ENCODE assay signal across 29 mouse cellular contexts in the genomic region with DNA sequence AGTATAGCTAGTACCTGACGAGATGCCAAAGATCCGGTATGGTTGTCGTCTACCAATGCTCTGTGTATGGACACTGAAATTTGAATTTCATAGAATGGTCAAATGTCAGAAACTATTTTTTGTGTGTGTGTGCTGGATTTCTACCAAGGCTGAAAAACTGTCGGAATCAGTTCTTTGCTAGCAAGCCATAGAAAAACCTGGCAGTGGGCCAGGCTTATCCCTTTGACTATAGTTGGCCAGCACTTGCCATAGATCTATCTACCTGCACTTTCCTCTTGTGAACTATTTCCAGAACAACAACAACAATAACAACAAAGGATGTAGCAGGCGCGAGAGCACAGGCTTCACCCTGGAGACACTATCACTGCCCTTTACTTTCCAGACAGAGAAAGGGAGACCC.
DNase-seq lines count a peak whose midpoint lies in the region; ATAC-seq and TF ChIP-seq lines count a peak whose summit lies in the region.
"Had no signal": no experiment of that assay in that cellular context is flagged by ENCODE, and none has a peak within 500 bp of the region (broad histone marks: within the 10 kb centered on the region; RNA-seq: fewer than 3 reads in every experiment).

No protein-coding gene starts in this region.

- no peak overlapping the region for H3K9ac ChIP-seq in hindbrain, postnatal 0 days (replicated peaks; ENCODE audit: low read length)
- no peak overlapping the region for H3K9ac ChIP-seq in hindbrain, embryonic 13.5 days
- H3K9ac ChIP-seq in midbrain, postnatal 0 days (replicated peaks; ENCODE audit: low read length, poor library complexity, severe bottlenecking), result no peak overlapping the region
- H3K9ac ChIP-seq in midbrain, embryonic 11.5 days (ENCODE audit: low read length), result no peak overlapping the region
- H3K9ac ChIP-seq: embryonic facial prominence, embryonic 12.5 days; forebrain, embryonic 15.5 days; intestine, embryonic 15.5 days; limb, embryonic 12.5 days; liver, embryonic 15.5 days; midbrain, embryonic 12.5 days; neural tube, embryonic 15.5 days had no signal

- no peak overlapping the region for H3K4me2 ChIP-seq in hindbrain, postnatal 0 days (ENCODE audit: low read depth, low read length)
- H3K4me2 ChIP-seq in hindbrain, embryonic 13.5 days, result no peak overlapping the region
- H3K4me2 ChIP-seq in midbrain, postnatal 0 days (ENCODE audit: low read depth, low read length, poor library complexity, severe bottlenecking), result no peak overlapping the region
- no peak overlapping the region for H3K4me2 ChIP-seq in midbrain, embryonic 11.5 days
- H3K4me2 ChIP-seq: embryonic facial prominence, embryonic 12.5 days; forebrain, embryonic 15.5 days; intestine, embryonic 15.5 days; limb, embryonic 12.5 days; liver, embryonic 15.5 days; midbrain, embryonic 12.5 days; neural tube, embryonic 15.5 days had no signal

- no peak for ATAC-seq in hindbrain, postnatal 0 days
- no peak for ATAC-seq in hindbrain, embryonic 13.5 days (ENCODE audit: low FRiP score)
- ATAC-seq in midbrain, postnatal 0 days (ENCODE audit: low FRiP score), result no peak
- no peak for ATAC-seq in midbrain, embryonic 11.5 days (ENCODE audit: low FRiP score)
- ATAC-seq in granulocyte monocyte progenitor cell, adult 5-6 weeks (replicated peaks; ENCODE audit: poor library complexity, severe bottlenecking), result no peak
- ATAC-seq: intestine, embryonic 15.5 days; Patski had no signal

- peak overlapping the region; percentile 32; the same call in 1 of the 2 replicates for H3K27ac ChIP-seq in hindbrain, postnatal 0 days
- H3K27ac ChIP-seq in hindbrain, embryonic 13.5 days, result no peak overlapping the region
- H3K27ac ChIP-seq in midbrain, postnatal 0 days (ENCODE audit: low read depth, low read length), result no peak overlapping the region
- H3K27ac ChIP-seq in midbrain, embryonic 11.5 days (ENCODE audit: low read depth, low read length), result no peak overlapping the region
- H3K27ac ChIP-seq: embryonic facial prominence, embryonic 12.5 days; forebrain, embryonic 15.5 days; gastrocnemius, adult 2 months; hindbrain, embryonic 10.5 days; intestine, embryonic 15.5 days; kidney, postnatal 0 days; limb, embryonic 12.5 days; liver, embryonic 15.5 days; midbrain, embryonic 12.5 days; neural tube, embryonic 15.5 days had no signal

- H3K4me1 ChIP-seq in hindbrain, postnatal 0 days (ENCODE audit: insufficient read depth, low read length), result peaks cover 12% of the 10 kb centered on the region
- H3K4me1 ChIP-seq in hindbrain, embryonic 13.5 days (replicated peaks), result peaks cover 26% of the 10 kb centered on the region
- H3K4me1 ChIP-seq in midbrain, postnatal 0 days (ENCODE audit: insufficient read depth, low read length), result peaks cover 2% of the 10 kb centered on the region
- peaks cover 6% of the 10 kb centered on the region for H3K4me1 ChIP-seq in midbrain, embryonic 11.5 days (ENCODE audit: control insufficient read depth, insufficient read depth, low read length)
- H3K4me1 ChIP-seq: embryonic facial prominence, embryonic 12.5 days; intestine, embryonic 15.5 days; liver, embryonic 15.5 days had no signal

- TF ChIP-seq CTCF in hindbrain, postnatal 0 days (IDR thresholded peaks at IDR 0.05; ENCODE audit: low read depth), result no peak
- no peak for TF ChIP-seq CTCF in midbrain, postnatal 0 days (IDR thresholded peaks at IDR 0.05)

- no peak overlapping the region for H3K4me3 ChIP-seq in hindbrain, postnatal 0 days (ENCODE audit: low read length)
- H3K4me3 ChIP-seq in hindbrain, embryonic 13.5 days, result no peak overlapping the region
- no peak overlapping the region for H3K4me3 ChIP-seq in midbrain, postnatal 0 days (ENCODE audit: low read depth, low read length)
- H3K4me3 ChIP-seq in midbrain, embryonic 11.5 days (ENCODE audit: low read depth, low read length), result no peak overlapping the region
- H3K4me3 ChIP-seq: embryonic facial prominence, embryonic 12.5 days; forebrain, embryonic 15.5 days; gastrocnemius, adult 2 months; hindbrain, embryonic 10.5 days; intestine, embryonic 15.5 days; limb, embryonic 12.5 days; liver, embryonic 15.5 days; midbrain, embryonic 12.5 days; neural tube, embryonic 15.5 days had no signal

- 55% methylated on average over 6 of the region's 6 CpGs for WGBS in hindbrain, postnatal 0 days
- WGBS in hindbrain, embryonic 13.5 days, result 76% methylated on average over 6 of the region's 6 CpGs
- 73% methylated on average over 6 of the region's 6 CpGs for WGBS in midbrain, postnatal 0 days
- WGBS in midbrain, embryonic 11.5 days, result 93% methylated on average over 6 of the region's 6 CpGs

- H3K9me3 ChIP-seq in hindbrain, postnatal 0 days (ENCODE audit: low read length), result no peaks in the 10 kb centered on the region
- H3K9me3 ChIP-seq in hindbrain, embryonic 13.5 days, result no peaks in the 10 kb centered on the region
- no peaks in the 10 kb centered on the region for H3K9me3 ChIP-seq in midbrain, postnatal 0 days (ENCODE audit: low read length)
- H3K9me3 ChIP-seq in midbrain, embryonic 11.5 days (ENCODE audit: control insufficient read depth, low read length), result no peaks in the 10 kb centered on the region
- H3K9me3 ChIP-seq: embryonic facial prominence, embryonic 12.5 days; forebrain, embryonic 15.5 days; hindbrain, embryonic 10.5 days; intestine, embryonic 15.5 days; limb, embryonic 12.5 days; liver, embryonic 15.5 days; midbrain, embryonic 12.5 days; neural tube, embryonic 15.5 days had no signal

- peak; percentile 26 for DNase-seq in cerebellum, adult 9-10 months
- no peak for DNase-seq in cerebellum, adult 11-12 months
- DNase-seq in hindbrain, postnatal 0 days (ENCODE audit: low spot score), result peak; percentile 59
- peak; percentile 53 for DNase-seq in midbrain, postnatal 0 days (ENCODE audit: low spot score)
- no peak for DNase-seq in midbrain, embryonic 11.5 days (ENCODE audit: low spot score, missing footprints)
- peak; percentile 40 to 66 for DNase-seq in cerebellum, postnatal 25 days
- DNase-seq: adrenal gland, postnatal 10 days; embryo, embryonic 11 days; gastrocnemius, adult 2 months; gastrocnemius, postnatal 36 days; heart, postnatal 14 days; kidney, adult 8-10 months; kidney, postnatal 4 days; layer of hippocampus, adult 9-11 months; lung, postnatal 36 days; thymus, postnatal 14 days had no signal

- no peaks in the 10 kb centered on the region for H3K36me3 ChIP-seq in hindbrain, postnatal 0 days (ENCODE audit: insufficient read depth, low read length)
- no peaks in the 10 kb centered on the region for H3K36me3 ChIP-seq in hindbrain, embryonic 13.5 days
- peaks cover 3% of the 10 kb centered on the region; the same call in 1 of the 2 replicates for H3K36me3 ChIP-seq in midbrain, postnatal 0 days (ENCODE audit: insufficient read depth, low read length)
- no peaks in the 10 kb centered on the region for H3K36me3 ChIP-seq in midbrain, embryonic 11.5 days (ENCODE audit: control insufficient read depth, insufficient read depth, low read length)
- H3K36me3 ChIP-seq: embryonic facial prominence, embryonic 12.5 days; forebrain, embryonic 15.5 days; G1E; hindbrain, embryonic 10.5 days; intestine, embryonic 15.5 days; limb, embryonic 12.5 days; liver, embryonic 15.5 days; midbrain, embryonic 12.5 days; neural tube, embryonic 15.5 days had no signal

- H3K27me3 ChIP-seq in hindbrain, postnatal 0 days (ENCODE audit: insufficient read depth, low read length), result no peaks in the 10 kb centered on the region
- no peaks in the 10 kb centered on the region for H3K27me3 ChIP-seq in hindbrain, embryonic 13.5 days
- H3K27me3 ChIP-seq in midbrain, postnatal 0 days (ENCODE audit: insufficient read depth, low read length), result no peaks in the 10 kb centered on the region
- no peaks in the 10 kb centered on the region for H3K27me3 ChIP-seq in midbrain, embryonic 11.5 days (ENCODE audit: control insufficient read depth, insufficient read depth, low read length)
- H3K27me3 ChIP-seq: embryonic facial prominence, embryonic 12.5 days; forebrain, embryonic 15.5 days; intestine, embryonic 15.5 days; liver, embryonic 15.5 days; midbrain, embryonic 12.5 days; neural tube, embryonic 15.5 days had no signal

Comparison
In these comparisons a context has a peak if more than half of its experiments do, and no peak if none do; other contexts are left out.
1. DNase-seq: peak in cerebellum, adult 9-10 months (single experiment), hindbrain, postnatal 0 days (single experiment), midbrain, postnatal 0 days (single experiment) and cerebellum, postnatal 25 days (2 of 2); none in cerebellum, adult 11-12 months (single experiment) and midbrain, embryonic 11.5 days (single experiment).